25 mouse cellular contexts compared by ENCODE assay signal in genomic region chr10:5110773-5111172, GRCm38 (mm10). TPM values are rescaled to one million over a fixed set of nuclear protein-coding genes. Genes with fewer than 3 reads are reported as not detected.
DNase-seq lines count a peak whose midpoint lies in the region; ATAC-seq and TF ChIP-seq lines count a peak whose summit lies in the region.
"Had no signal": no experiment of that assay in that cellular context is flagged by ENCODE, and none has a peak within 500 bp of the region (broad histone marks: within the 10 kb centered on the region; RNA-seq: fewer than 3 reads in every experiment).

No protein-coding gene starts in this region.

- ATAC-seq in midbrain, embryonic 11.5 days (ENCODE audit: low FRiP score), result no peak
- ATAC-seq in midbrain, postnatal 0 days (ENCODE audit: low FRiP score), result no peak
- no peak for ATAC-seq in hindbrain, postnatal 0 days
- ATAC-seq: activated CD4-positive, CD25-positive, alpha-beta regulatory T cell, adult 4 months; forebrain, embryonic 13.5 days had no signal

- no peak overlapping the region for H3K27ac ChIP-seq in midbrain, embryonic 11.5 days (ENCODE audit: low read depth, low read length)
- no peak overlapping the region for H3K27ac ChIP-seq in midbrain, postnatal 0 days (ENCODE audit: low read depth, low read length)
- no peak overlapping the region for H3K27ac ChIP-seq in hindbrain, postnatal 0 days
- H3K27ac ChIP-seq: forebrain, embryonic 13.5 days; hindbrain, embryonic 13.5 days; limb, embryonic 15.5 days; neural tube, embryonic 12.5 days had no signal

- no peaks in the 10 kb centered on the region for H3K36me3 ChIP-seq in midbrain, embryonic 11.5 days (ENCODE audit: control insufficient read depth, insufficient read depth, low read length)
- H3K36me3 ChIP-seq in midbrain, postnatal 0 days (ENCODE audit: insufficient read depth, low read length), result peaks cover 62% of the 10 kb centered on the region
- peaks cover 47% of the 10 kb centered on the region for H3K36me3 ChIP-seq in hindbrain, postnatal 0 days (ENCODE audit: insufficient read depth, low read length)

- H3K9ac ChIP-seq in midbrain, embryonic 11.5 days (ENCODE audit: low read length), result no peak overlapping the region
- H3K9ac ChIP-seq in midbrain, postnatal 0 days (replicated peaks; ENCODE audit: low read length, poor library complexity, severe bottlenecking), result no peak overlapping the region
- H3K9ac ChIP-seq in hindbrain, postnatal 0 days (replicated peaks; ENCODE audit: low read length), result no peak overlapping the region
- H3K9ac ChIP-seq: forebrain, embryonic 13.5 days; hindbrain, embryonic 13.5 days; limb, embryonic 15.5 days; neural tube, embryonic 12.5 days had no signal

- no peaks in the 10 kb centered on the region for H3K27me3 ChIP-seq in midbrain, embryonic 11.5 days (ENCODE audit: control insufficient read depth, insufficient read depth, low read length)
- no peaks in the 10 kb centered on the region for H3K27me3 ChIP-seq in midbrain, postnatal 0 days (ENCODE audit: insufficient read depth, low read length)
- H3K27me3 ChIP-seq in hindbrain, postnatal 0 days (ENCODE audit: insufficient read depth, low read length), result no peaks in the 10 kb centered on the region
- H3K27me3 ChIP-seq: forebrain, embryonic 13.5 days; hindbrain, embryonic 13.5 days; limb, embryonic 15.5 days; neural tube, embryonic 12.5 days had no signal

- H3K4me3 ChIP-seq in midbrain, embryonic 11.5 days (ENCODE audit: low read depth, low read length), result no peak overlapping the region
- H3K4me3 ChIP-seq in midbrain, postnatal 0 days (ENCODE audit: low read depth, low read length), result no peak overlapping the region
- no peak overlapping the region for H3K4me3 ChIP-seq in hindbrain, postnatal 0 days (ENCODE audit: low read length)
- H3K4me3 ChIP-seq: erythroblast, embryonic 14.5 days; forebrain, embryonic 13.5 days; hindbrain, embryonic 13.5 days; limb, embryonic 15.5 days; neural tube, embryonic 12.5 days had no signal

- peak; percentile 2 for DNase-seq in heart, adult 8-10 months (ENCODE audit: low spot score)
- no peak for DNase-seq in heart, postnatal 25 days (ENCODE audit: low spot score)
- peak; percentile 47 for DNase-seq in midbrain, embryonic 11.5 days (ENCODE audit: low spot score, missing footprints)
- DNase-seq in midbrain, postnatal 0 days (ENCODE audit: low spot score), result no peak
- peak; percentile 56 for DNase-seq in brain, adult 2 months (ENCODE audit: low read depth, low spot score)
- DNase-seq in skeletal muscle tissue, adult 2 months (ENCODE audit: low read depth, low spot score), result peak; percentile 73
- no peak for DNase-seq in testis, postnatal 10 days (ENCODE audit: low spot score)
- no peak for DNase-seq in hindbrain, postnatal 0 days (ENCODE audit: low spot score)
- DNase-seq: adrenal gland, postnatal 25 days; cerebellum, adult 18-20 months; heart, adult 11 months; kidney, adult 9 months; lung, postnatal 36 days; thymus, postnatal 25 days had no signal

- intact Hi-C loops in heart, postnatal 25 days (cut with DNase I), result no loop called here

- no peak for TF ChIP-seq CTCF in midbrain, postnatal 0 days (IDR thresholded peaks at IDR 0.05)
- TF ChIP-seq CTCF in hindbrain, postnatal 0 days (IDR thresholded peaks at IDR 0.05; ENCODE audit: low read depth), result no peak

- no peak overlapping the region for H3K4me2 ChIP-seq in midbrain, embryonic 11.5 days
- H3K4me2 ChIP-seq in midbrain, postnatal 0 days (ENCODE audit: low read depth, low read length, poor library complexity, severe bottlenecking), result no peak overlapping the region
- no peak overlapping the region for H3K4me2 ChIP-seq in hindbrain, postnatal 0 days (ENCODE audit: low read depth, low read length)
- H3K4me2 ChIP-seq: forebrain, embryonic 13.5 days; hindbrain, embryonic 13.5 days; limb, embryonic 15.5 days; neural tube, embryonic 12.5 days had no signal

- no peaks in the 10 kb centered on the region for H3K4me1 ChIP-seq in midbrain, embryonic 11.5 days (ENCODE audit: control insufficient read depth, insufficient read depth, low read length)
- H3K4me1 ChIP-seq in midbrain, postnatal 0 days (ENCODE audit: insufficient read depth, low read length), result no peaks in the 10 kb centered on the region
- no peaks in the 10 kb centered on the region for H3K4me1 ChIP-seq in hindbrain, postnatal 0 days (ENCODE audit: insufficient read depth, low read length)
- H3K4me1 ChIP-seq: forebrain, embryonic 13.5 days; hindbrain, embryonic 13.5 days; limb, embryonic 15.5 days; neural tube, embryonic 12.5 days had no signal

- no peaks in the 10 kb centered on the region for H3K9me3 ChIP-seq in midbrain, embryonic 11.5 days (ENCODE audit: control insufficient read depth, low read length)
- H3K9me3 ChIP-seq in midbrain, postnatal 0 days (ENCODE audit: low read length), result no peaks in the 10 kb centered on the region
- no peaks in the 10 kb centered on the region for H3K9me3 ChIP-seq in hindbrain, postnatal 0 days (ENCODE audit: low read length)
- H3K9me3 ChIP-seq: forebrain, embryonic 13.5 days; hindbrain, embryonic 13.5 days; limb, embryonic 15.5 days; neural tube, embryonic 12.5 days had no signal

- 93% methylated on average over 5 of the region's 5 CpGs for WGBS in midbrain, embryonic 11.5 days
- 93% methylated on average over 5 of the region's 5 CpGs for WGBS in midbrain, postnatal 0 days
- 87% methylated on average over 5 of the region's 5 CpGs for WGBS in hindbrain, postnatal 0 days

RNA-seq across cellular contexts. Expression of gene Gm10097, which starts 41.8 kb away (rescaled TPM):
- total RNA-seq in heart, adult 8-10 months (2022), result under 1 TPM; 0.19 to 0.60 (median 0.49) TPM
- total RNA-seq in heart, postnatal 25 days (2021), result under 1 TPM; 0.44 to 0.45 TPM
- polyA plus RNA-seq in midbrain, embryonic 11.5 days (2014; fragmentation: Nextera tagmentation; extraction: Ambion mirVana), result 0.06 TPM in 1 of 2 replicates, not detected in the other
- total RNA-seq in midbrain, postnatal 0 days (2014; rRNA removed), result not detected in 2 replicates
- polyA plus RNA-seq in midbrain, postnatal 0 days (2015; fragmentation: Nextera tagmentation; extraction: Ambion mirVana), result 0.10 TPM in 1 of 2 replicates, not detected in the other
- total RNA-seq in hindbrain, postnatal 0 days (2014; rRNA removed), result not detected in 2 replicates
- 0.06 and 0.08 TPM in 2 replicates for polyA plus RNA-seq in hindbrain, postnatal 0 days (2015; fragmentation: Nextera tagmentation; extraction: Ambion mirVana)
- total RNA-seq: adrenal gland, postnatal 25 days; layer of hippocampus, postnatal 25 days; left cerebral cortex, postnatal 14 days; monocyte, adult 5-6 weeks had no signal
- polyA plus RNA-seq: activated CD4-positive, CD25-positive, alpha-beta regulatory T cell, adult 4 months; erythroblast, embryonic 14.5 days; large intestine, adult 2 months; testis, adult 2 months had no signal

Comparison
In these comparisons a context has a peak if more than half of its experiments do, and no peak if none do; other contexts are left out.
1. DNase-seq: peak in heart, adult 8-10 months (single experiment), midbrain, embryonic 11.5 days (single experiment), brain, adult 2 months (single experiment) and skeletal muscle tissue, adult 2 months (single experiment); none in heart, postnatal 25 days (single experiment), midbrain, postnatal 0 days (single experiment), testis, postnatal 10 days (single experiment) and hindbrain, postnatal 0 days (single experiment).